Mouse (Mus musculus) bone marrow macrophage, adult 2 months (primary cell): ENCODE measurements around the gene Irx5.

Experiments used
- CTCF ChIP-seq: IDR thresholded peaks from 2 replicates; pipeline ENCODE4 v1.5.1; 2012; ENCODE audit warnings: low read depth, mild to moderate bottlenecking, low read length, moderate library complexity
- POLR2A ChIP-seq: IDR thresholded peaks from 2 replicates; pipeline ENCODE4 v1.6.1; 2012; ENCODE audit warnings: mild to moderate bottlenecking, low read depth, low read length, borderline replicate concordance

- TF ChIP-seq CTCF (no peak), POLR2A (no peak)
Observed at GRCm38 (mm10) chr8:92329273-92329672, 28.2 kb upstream of the Irx5 start.
